Mouse (Mus musculus) frontal cortex, postnatal 36 days (tissue): ENCODE measurements around the gene Ptpn12.

Source experiments
- DNase-seq, 2 experiments: peaks; one replicate each; pipeline ENCODE4 v3.0.0; 2022; ENCODE audit warnings: low spot score in 2 of 2

The Ptpn12 gene

GRCm38 (mm10) chr5:21030226-21030625 lies 25.5 kb downstream of the Ptpn12 start:
- no peak for DNase-seq

DNA sequence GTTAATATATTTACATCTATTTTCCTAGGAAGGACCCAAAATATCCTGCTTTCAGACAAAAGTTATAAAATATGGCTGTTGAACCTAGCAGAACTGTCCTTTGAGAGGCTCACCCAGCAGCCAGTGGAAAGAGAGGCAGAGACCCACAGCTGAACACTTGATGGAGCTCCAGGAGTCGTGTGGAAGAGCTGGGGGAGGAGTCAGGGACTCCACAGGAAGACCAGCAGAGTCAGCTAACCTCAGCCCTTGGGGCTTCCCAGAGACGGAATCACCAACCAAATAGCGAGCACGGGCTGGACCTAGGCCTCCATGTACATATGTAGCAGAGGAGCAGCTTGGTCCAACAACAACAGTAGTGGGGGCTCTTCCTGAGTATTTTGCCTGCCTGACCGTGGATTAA lies 38.6 kb downstream of the Ptpn12 start:
- DNase-seq, result no peak

- DNase-seq, result no peak
Observed at GRCm38 (mm10) chr5:21010908-21011307, 44.8 kb downstream of the Ptpn12 start.

- no peak for DNase-seq
Observed at GRCm38 (mm10) chr5:21002723-21003122, 53.0 kb downstream of the Ptpn12 start.

DNA sequence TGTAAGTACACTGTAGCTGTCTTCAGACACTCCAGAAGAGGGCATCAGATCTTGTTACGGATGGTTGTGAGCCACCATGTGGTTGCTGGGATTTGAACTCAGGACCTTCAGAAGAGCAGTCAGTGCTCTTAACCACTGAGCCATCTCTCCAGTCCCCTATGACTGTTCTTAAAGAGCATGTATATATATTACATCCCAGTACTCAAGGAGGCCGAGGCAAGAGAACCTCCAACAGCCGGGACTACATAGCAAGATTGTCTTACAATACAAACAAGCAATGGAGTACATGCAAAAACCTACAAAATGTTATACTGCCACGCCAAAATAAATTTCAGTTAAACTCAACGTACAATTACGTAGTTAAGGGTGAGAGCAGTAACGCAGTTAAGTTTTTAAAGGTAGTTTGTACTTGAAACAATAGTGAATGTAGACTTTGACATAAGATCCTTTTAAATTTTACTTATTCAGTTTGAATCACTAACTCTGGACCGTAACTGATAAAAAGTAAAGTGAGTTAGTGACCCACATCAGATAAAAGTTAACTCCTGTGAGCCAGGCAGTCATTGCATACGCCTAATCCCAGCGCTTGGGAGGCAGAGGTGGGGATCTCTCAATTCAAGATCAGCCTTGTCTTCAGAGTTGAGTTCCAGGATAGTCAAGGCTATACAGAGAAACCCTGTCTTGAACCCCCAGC lies 53.9 kb downstream of the Ptpn12 start:
- DNase-seq, result no peak

- DNase-seq, result no peak
Observed at GRCm38 (mm10) chr5:20998427-20998826, 57.3 kb downstream of the Ptpn12 start.

DNA sequence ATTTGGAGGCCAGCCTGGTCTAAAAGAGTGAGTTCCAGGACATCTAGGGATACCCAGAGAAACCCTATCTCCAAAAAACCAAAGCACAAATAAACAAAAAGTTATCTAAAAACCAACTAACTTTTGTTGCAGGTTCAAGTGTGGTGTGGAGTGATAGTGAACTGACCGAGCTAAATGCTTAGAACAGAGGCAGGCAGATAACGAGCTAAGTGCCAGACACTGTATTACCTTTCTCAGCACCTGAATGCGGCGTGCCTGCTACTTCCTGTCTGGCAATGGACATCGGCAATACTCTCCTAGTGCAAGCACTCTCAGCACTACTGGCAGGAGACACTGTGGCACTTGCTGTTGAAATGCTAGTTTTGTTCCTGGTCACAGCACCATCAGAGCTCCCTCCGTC lies 58.2 kb downstream of the Ptpn12 start:
- DNase-seq, result no peak

DNA sequence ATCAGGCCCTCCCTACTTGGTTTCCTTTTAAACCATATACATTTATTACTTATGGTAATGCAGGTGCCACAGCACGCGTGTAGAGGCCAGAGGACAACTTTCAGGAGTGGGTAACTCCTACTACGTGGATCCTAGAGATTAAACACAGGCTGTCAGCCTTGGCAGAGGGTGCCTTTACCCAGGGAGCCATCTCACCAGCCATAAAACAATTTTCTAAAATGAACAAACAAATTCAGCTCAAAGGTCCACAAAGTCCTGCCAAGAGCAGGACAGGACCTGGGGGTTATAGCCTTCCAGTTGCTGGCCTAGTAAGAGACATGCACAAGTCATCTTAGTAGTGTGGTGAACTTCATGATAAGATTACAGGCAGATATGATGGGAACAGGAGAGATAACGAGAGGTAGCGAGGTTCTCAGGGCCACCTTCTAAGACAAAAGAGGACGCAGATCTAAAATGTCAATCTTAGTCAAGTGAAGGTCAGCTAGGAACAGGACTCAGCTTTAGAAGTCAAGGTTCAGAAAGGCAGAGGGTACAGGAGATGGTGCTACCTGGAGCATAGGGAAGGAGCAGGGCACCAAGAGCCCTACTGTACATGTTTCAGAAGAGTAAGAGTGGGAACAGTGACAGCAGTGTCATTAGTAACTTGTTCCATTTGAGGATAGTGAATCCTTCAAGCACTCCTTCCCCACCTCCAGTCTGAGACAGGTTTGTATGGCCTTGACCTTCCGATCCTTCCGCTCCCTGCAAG lies 65.5 kb downstream of the Ptpn12 start:
- no peak for DNase-seq

- DNase-seq, result no peak
Observed at GRCm38 (mm10) chr5:20986271-20986670, 69.4 kb downstream of the Ptpn12 start.

DNA sequence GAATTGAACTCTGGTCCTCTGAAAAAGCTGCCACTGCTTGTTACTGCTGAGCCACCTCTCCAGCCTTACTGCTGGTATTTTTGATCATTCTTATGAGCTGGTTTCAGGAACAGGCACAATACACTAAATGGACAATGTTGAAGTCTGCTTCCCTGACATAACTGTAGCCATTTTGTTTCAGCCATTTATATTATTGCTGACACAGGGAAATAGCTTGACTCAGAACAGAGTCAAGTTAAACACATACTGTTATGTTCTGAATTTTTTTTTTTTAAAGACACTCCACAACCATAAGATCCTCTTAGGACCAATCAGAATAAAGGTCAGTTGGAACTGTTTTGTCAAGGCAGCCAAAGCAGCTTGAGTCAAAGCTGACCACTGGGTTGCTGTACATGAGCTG lies 72.2 kb downstream of the Ptpn12 start:
- DNase-seq, result no peak

DNA sequence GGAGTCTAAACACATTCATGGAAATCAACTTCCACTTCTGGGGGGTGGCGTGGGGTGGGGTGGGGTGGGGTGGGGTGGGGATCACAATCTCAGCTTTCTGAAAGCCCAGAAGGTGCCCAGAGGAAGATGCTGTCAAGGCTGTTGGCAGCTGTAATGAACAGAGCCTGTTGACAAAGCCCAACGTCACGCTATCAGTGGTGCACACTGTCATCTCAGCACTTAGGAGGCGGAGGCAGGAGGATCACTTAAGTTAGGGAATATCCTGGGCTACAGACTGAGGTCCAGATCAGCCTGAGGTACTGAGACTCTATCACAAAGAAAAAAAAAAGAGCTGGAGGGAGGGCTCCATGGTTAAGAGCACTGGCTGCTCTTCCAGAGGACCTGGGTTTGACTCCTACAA lies 81.0 kb downstream of the Ptpn12 start:
- no peak for DNase-seq

- DNase-seq, result no peak
Observed at GRCm38 (mm10) chr5:20973999-20974398, 81.7 kb downstream of the Ptpn12 start.

DNA sequence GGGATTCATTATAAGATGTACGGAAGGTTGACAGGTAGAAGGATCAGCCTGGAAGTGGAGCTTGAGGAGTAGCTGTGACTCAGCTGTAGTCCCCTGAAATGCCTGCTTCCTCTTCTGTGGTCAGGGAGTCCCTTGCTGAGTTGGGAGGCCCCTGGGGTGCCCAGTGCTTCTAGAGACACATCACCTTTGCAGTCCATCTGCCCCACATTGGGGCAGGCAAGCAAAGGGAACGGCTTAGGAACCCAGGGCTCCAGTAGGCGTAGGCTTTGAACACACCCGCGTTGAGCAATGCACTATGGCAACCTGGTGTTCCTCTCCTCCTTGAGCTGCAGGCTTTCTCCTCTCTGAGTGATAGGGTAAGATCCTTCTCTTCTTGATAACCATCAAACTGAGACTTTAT lies 82.6 kb downstream of the Ptpn12 start:
- no peak for DNase-seq

- peak in 1 of 2 experiments; percentile 23 for DNase-seq
Observed at GRCm38 (mm10) chr5:20968963-20969362, 86.7 kb downstream of the Ptpn12 start.

DNA sequence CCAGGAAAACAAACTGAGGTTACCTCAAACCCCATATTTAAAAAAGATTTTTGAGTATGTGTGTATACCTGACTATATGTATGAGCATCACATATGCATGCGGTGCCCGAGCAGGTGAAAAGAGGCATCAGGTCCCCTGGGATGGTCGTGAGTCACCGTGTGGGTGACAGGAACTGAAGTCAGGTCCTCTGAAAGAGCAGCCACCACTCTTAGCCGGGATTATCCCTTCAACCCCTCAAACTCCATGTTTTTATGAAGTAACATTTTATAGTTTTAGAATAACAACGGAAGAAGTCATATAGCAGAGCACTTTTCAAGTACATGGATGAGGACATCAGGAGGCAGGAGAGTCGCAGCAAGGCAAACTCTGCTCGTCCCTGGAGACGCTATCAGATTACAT lies 87.2 kb downstream of the Ptpn12 start:
- no peak for DNase-seq

GRCm38 (mm10) chr5:20967942-20968341 lies 87.8 kb downstream of the Ptpn12 start:
- DNase-seq, result no peak

GRCm38 (mm10) chr5:20964446-20964845 lies 91.3 kb downstream of the Ptpn12 start:
- DNase-seq, result no peak

DNA sequence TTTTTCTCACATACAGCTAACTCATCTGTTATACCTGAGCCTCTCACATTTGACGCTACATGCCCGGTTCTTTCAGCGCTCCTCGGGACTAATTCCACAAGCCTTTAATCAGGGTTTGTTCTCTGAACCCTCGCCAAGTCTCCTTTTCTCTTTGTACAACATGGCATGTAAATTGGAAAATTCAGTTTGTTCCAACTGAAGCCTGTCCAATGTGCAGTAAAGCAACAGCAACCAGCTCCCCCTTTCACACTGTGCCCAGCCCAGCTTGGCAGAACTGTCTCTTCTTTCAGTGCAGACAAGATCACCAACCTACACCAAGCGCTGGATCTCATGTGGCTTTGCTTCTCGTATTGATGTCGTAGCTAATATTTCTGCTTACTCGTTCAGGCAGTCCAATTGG lies 92.4 kb downstream of the Ptpn12 start:
- no peak for DNase-seq

DNA sequence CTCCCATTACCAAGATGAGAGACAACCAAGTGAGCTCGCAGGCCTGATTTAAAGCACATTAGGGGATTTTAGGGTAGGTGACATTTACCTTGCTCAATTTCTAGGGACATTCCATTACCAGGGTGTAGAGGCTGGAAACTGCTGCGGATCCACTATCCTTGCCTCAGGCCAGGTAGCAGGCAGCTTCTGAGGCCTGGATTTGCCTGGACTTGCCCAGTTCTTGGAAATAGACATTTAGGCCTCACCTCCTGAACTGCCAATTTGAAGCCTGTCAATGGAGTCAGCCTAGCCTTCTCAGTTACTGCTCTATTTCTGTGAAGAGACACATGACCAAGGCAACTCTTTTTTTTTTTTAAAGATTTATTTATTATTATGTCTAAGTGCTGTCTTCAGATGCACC lies 94.8 kb downstream of the Ptpn12 start:
- DNase-seq, result no peak

DNA sequence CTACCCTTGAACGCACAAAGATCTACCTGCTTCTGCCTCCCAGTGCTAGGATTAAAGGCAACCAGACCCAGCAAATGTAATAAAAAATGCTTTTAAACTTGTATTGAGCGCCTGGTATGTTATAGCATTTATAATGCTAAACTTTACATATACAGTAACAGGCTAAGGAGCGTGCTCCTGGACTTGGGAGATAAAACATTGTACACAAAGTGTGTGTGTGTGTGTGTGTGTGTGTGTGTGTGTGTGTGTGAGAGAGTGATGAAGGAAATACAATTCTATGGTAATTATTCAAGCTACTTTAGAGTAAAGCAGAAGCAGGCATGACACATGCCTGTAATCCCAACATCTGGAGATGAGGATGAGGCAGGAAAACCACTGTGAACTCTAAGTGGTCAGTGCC lies 99.4 kb downstream of the Ptpn12 start, which contains the start of gene Rsbn1l:
Rsbn1l (minus strand) TSS at position 101 of the 400 bp plus-strand sequence.
- DNase-seq, result no peak

GRCm38 (mm10) chr5:20955114-20955835 lies 100.4 kb downstream of the Ptpn12 start:
- DNase-seq, result no peak

DNA sequence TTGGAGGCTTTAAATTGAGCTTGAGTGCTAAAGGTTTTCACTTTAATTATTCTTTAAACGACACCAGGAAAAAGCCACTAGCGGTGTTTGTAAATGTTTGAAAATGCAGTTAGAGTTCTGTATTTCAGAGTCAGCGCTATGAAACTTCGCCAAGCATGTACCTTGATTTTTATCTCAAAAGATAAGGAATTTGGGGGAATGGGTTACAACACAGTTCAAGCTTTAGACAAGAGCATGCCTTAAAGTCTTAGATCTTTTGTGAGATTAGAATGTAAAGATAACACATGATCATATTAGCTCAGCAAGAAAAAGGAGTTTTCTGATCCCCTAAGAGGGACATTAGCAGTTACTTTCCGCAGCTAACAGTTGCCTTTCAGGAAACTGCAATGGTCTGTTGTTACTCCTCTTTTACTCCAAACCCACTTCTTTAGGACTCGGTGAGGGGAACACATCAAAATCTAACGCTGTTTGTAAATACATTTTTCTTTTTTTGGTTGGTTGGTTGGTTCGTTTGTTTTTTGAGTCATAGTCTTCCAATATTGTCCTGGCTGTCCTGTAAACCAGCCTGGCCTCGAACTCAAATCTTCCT lies 103.3 kb downstream of the Ptpn12 start:
- DNase-seq, result no peak
